Mouse (Mus musculus): Measurements from ENCODE around the gene Malrd1.

Gene Malrd1

GRCm38 (mm10) chr2:16031559-16031958 lies 505.3 kb downstream of the Malrd1 start:
- DNase-seq (ENCODE audit: low read depth, low spot score), result no peak

GRCm38 (mm10) chr2:16032804-16033203 lies 506.5 kb downstream of the Malrd1 start:
- no peak for DNase-seq (ENCODE audit: low read depth, low spot score)

- no peak for DNase-seq (ENCODE audit: low read depth, low spot score)
Measured at GRCm38 (mm10) chr2:16110696-16111095, 584.4 kb downstream of the Malrd1 start.

- DNase-seq (ENCODE audit: low read depth, low spot score), result no peak
Measured at GRCm38 (mm10) chr2:16113333-16113732, 587.1 kb downstream of the Malrd1 start.

- DNase-seq (ENCODE audit: low read depth, low spot score), result no peak
Measured at GRCm38 (mm10) chr2:16147999-16148398, 621.7 kb downstream of the Malrd1 start.

- DNase-seq (ENCODE audit: low read depth, low spot score), result no peak
Measured at GRCm38 (mm10) chr2:16152623-16153022, 626.3 kb downstream of the Malrd1 start.

- no peak for DNase-seq (ENCODE audit: low read depth, low spot score)
Measured at GRCm38 (mm10) chr2:16163246-16163989, 637.1 kb downstream of the Malrd1 start.

GRCm38 (mm10) chr2:16168611-16169010 lies 642.3 kb downstream of the Malrd1 start:
- DNase-seq (ENCODE audit: low read depth, low spot score), result no peak

GRCm38 (mm10) chr2:16172086-16172485 lies 645.8 kb downstream of the Malrd1 start:
- DNase-seq (ENCODE audit: low read depth, low spot score), result no peak

GRCm38 (mm10) chr2:16173355-16173754 lies 647.1 kb downstream of the Malrd1 start:
- no peak for DNase-seq (ENCODE audit: low read depth, low spot score)

- DNase-seq (ENCODE audit: low read depth, low spot score), result no peak
Measured at GRCm38 (mm10) chr2:16182140-16182539, 655.9 kb downstream of the Malrd1 start.

GRCm38 (mm10) chr2:16183158-16183557 lies 656.9 kb downstream of the Malrd1 start:
- DNase-seq (ENCODE audit: low read depth, low spot score), result peak; percentile 32

- no peak for DNase-seq (ENCODE audit: low read depth, low spot score)
Measured at GRCm38 (mm10) chr2:16210016-16210415, 683.7 kb downstream of the Malrd1 start.

- no peak for DNase-seq (ENCODE audit: low read depth, low spot score)
Measured at GRCm38 (mm10) chr2:16212752-16213151, 686.5 kb downstream of the Malrd1 start.

GRCm38 (mm10) chr2:16214111-16214510 lies 687.8 kb downstream of the Malrd1 start:
- no peak for DNase-seq (ENCODE audit: low read depth, low spot score)

GRCm38 (mm10) chr2:16228187-16228832 lies 702.0 kb downstream of the Malrd1 start:
- no peak for DNase-seq (ENCODE audit: low read depth, low spot score)

GRCm38 (mm10) chr2:16240861-16241260 lies 714.6 kb downstream of the Malrd1 start:
- DNase-seq (ENCODE audit: low read depth, low spot score), result no peak

GRCm38 (mm10) chr2:16243097-16243496 lies 716.8 kb downstream of the Malrd1 start:
- DNase-seq (ENCODE audit: low read depth, low spot score), result no peak

GRCm38 (mm10) chr2:16248861-16249260 lies 722.6 kb downstream of the Malrd1 start:
- DNase-seq (ENCODE audit: low read depth, low spot score), result no peak

- DNase-seq (ENCODE audit: low read depth, low spot score), result no peak
Measured at GRCm38 (mm10) chr2:16252274-16252673, 726.0 kb downstream of the Malrd1 start.

Data from A20 (cell line).